Mouse (Mus musculus) layer of hippocampus, postnatal 14 days (tissue): ENCODE measurements around the gene Polr2g. TPM values are rescaled to one million over a fixed set of nuclear protein-coding genes. Genes with fewer than 3 reads are reported as not detected.

Experiments used
- DNase-seq, 2 experiments: peaks; one replicate each; pipeline ENCODE4 v3.0.0; 2021 to 2022; ENCODE audit warnings: low spot score in 2 of 2, mixed read lengths in 1 of 2
- total RNA-seq, 2 experiments: library from RNA; stranded (reverse); gene quantifications; 2 replicates each; pipeline ENCODE4 v1.2.3; 2021

The Polr2g gene
- total RNA-seq, 2 experiments from 2014 or later, result 119 TPM

GRCm38 (mm10) chr19:8763276-8763675 lies 35.1 kb downstream of the Polr2g start:
- no peak for DNase-seq

- DNase-seq, result no peak
Observed at GRCm38 (mm10) chr19:8760757-8761156, 37.6 kb downstream of the Polr2g start.

- no peak for DNase-seq
Observed at GRCm38 (mm10) chr19:8758899-8759298, 39.5 kb downstream of the Polr2g start.

- DNase-seq, result no peak
Observed at GRCm38 (mm10) chr19:8757471-8757998, 40.8 kb downstream of the Polr2g start.

GRCm38 (mm10) chr19:8756635-8757387 lies 41.6 kb downstream of the Polr2g start, which contains the start of gene Nxf1:
Gene Nxf1, plus strand, starts transcription at chr19:8757073.
- DNase-seq, result peak; percentile 85 to 94

GRCm38 (mm10) chr19:8755652-8756051 lies 42.7 kb downstream of the Polr2g start:
- no peak for DNase-seq

GRCm38 (mm10) chr19:8747368-8747767 lies 51.0 kb downstream of the Polr2g start:
- no peak for DNase-seq

GRCm38 (mm10) chr19:8745382-8745781 lies 53.0 kb downstream of the Polr2g start:
- DNase-seq, result no peak

Other genes starting within 250 kb of the Polr2g start
- 10 to 100 TPM; 17.9 to 18.8 TPM for gene Slc22a8, start 207.3 kb downstream of the Polr2g start, total RNA-seq
- 1 to 10 TPM; 1.6 to 3.3 TPM for gene Slc22a6, start 180.5 kb downstream of the Polr2g start, total RNA-seq
- 100 to 1,000 TPM; 162 to 166 TPM for gene Chrm1, start 134.8 kb downstream of the Polr2g start, total RNA-seq
- gene Slc3a2, start 75.2 kb downstream of the Polr2g start, total RNA-seq, result 100 to 1,000 TPM; 188 to 200 TPM
- 10 to 100 TPM; 39.9 to 47.9 TPM for gene Wdr74, start 62.8 kb downstream of the Polr2g start, total RNA-seq
- 1 to 10 TPM; 1.8 to 2.0 TPM for gene 1700092M07Rik, start 57.9 kb downstream of the Polr2g start, total RNA-seq
- 10 to 100 TPM; 64.5 to 71.4 TPM for gene Stx5a, start 57.2 kb downstream of the Polr2g start, total RNA-seq
- 10 to 100 TPM; 79.3 to 91.9 TPM for gene Nxf1, start 41.5 kb downstream of the Polr2g start, total RNA-seq
- gene Tmem223, start 27.6 kb downstream of the Polr2g start, total RNA-seq, result 100 to 1,000 TPM; 101 to 108 TPM
- 10 to 100 TPM; 10.1 to 12.0 TPM for gene Tmem179b, start 24.1 kb downstream of the Polr2g start, total RNA-seq
- gene Taf6l, start 12.2 kb downstream of the Polr2g start, total RNA-seq, result 10 to 100 TPM; 14.1 to 15.0 TPM
- 1 to 10 TPM; 4.3 TPM for gene Zbtb3, start 4.0 kb upstream of the Polr2g start, total RNA-seq
- 10 to 100 TPM; 29.8 to 32.1 TPM for gene Ttc9c, start 20.8 kb upstream of the Polr2g start, total RNA-seq
- gene Hnrnpul2, start 21.4 kb upstream of the Polr2g start, total RNA-seq, result 100 to 1,000 TPM in 1 of 2 experiments, 10 to 100 TPM in 1; 99.4 to 103 TPM
- 1 to 10 TPM in 1 of 2 experiments, not detected in 1; 4.4 TPM for gene AC129217.1, start 31.2 kb upstream of the Polr2g start, total RNA-seq
- gene Bscl2, start 38.9 kb upstream of the Polr2g start, total RNA-seq, result 100 to 1,000 TPM in 1 of 2 experiments, 10 to 100 TPM in 1; 96.2 to 107 TPM
- gene Gng3, start 40.6 kb upstream of the Polr2g start, total RNA-seq, result 100 to 1,000 TPM; 220 to 243 TPM
- gene Lrrn4cl, start 52.2 kb upstream of the Polr2g start, total RNA-seq, result under 1 TPM; 0.30 to 0.55 TPM
- gene Ubxn1, start 72.9 kb upstream of the Polr2g start, total RNA-seq, result 100 to 1,000 TPM in 1 of 2 experiments, 10 to 100 TPM in 1; 95.4 to 101 TPM
- 10 to 100 TPM; 35.2 to 35.6 TPM for gene Uqcc3, start 82.3 kb upstream of the Polr2g start, total RNA-seq
- 1 to 10 TPM; 5.4 to 7.0 TPM for gene Lbhd1, start 85.2 kb upstream of the Polr2g start, total RNA-seq
- not detected for gene Gm49403, start 85.4 kb upstream of the Polr2g start, total RNA-seq
- 10 to 100 TPM; 24.4 to 26.1 TPM for gene 1810009A15Rik, start 90.3 kb upstream of the Polr2g start, total RNA-seq
- 1 to 10 TPM in 1 of 2 experiments, not detected in 1; 1.1 TPM for gene Gm49416, start 90.3 kb upstream of the Polr2g start, total RNA-seq
- gene Ints5, start 94.4 kb upstream of the Polr2g start, total RNA-seq, result 10 to 100 TPM; 22.0 to 25.4 TPM
- gene Ganab, start 99.5 kb upstream of the Polr2g start, total RNA-seq, result 100 to 1,000 TPM; 111 to 114 TPM
- 100 to 1,000 TPM; 144 to 149 TPM for gene B3gat3, start 121.8 kb upstream of the Polr2g start, total RNA-seq
- 1 to 10 TPM; 3.2 to 4.0 TPM for gene Rom1, start 130.8 kb upstream of the Polr2g start, total RNA-seq
- 10 to 100 TPM; 11.3 to 11.7 TPM for gene Eml3, start 131.0 kb upstream of the Polr2g start, total RNA-seq
- gene Mta2, start 143.3 kb upstream of the Polr2g start, total RNA-seq, result 10 to 100 TPM; 52.4 to 56.6 TPM
- 10 to 100 TPM; 15.0 to 17.3 TPM for gene Tut1, start 155.3 kb upstream of the Polr2g start, total RNA-seq
- gene Eef1g, start 168.5 kb upstream of the Polr2g start, total RNA-seq, result 100 to 1,000 TPM; 198 to 230 TPM
- 10 to 100 TPM; 20.7 to 22.5 TPM for gene Ahnak, start 190.7 kb upstream of the Polr2g start, total RNA-seq